Mouse (Mus musculus) granulocyte monocyte progenitor cell, adult 5-6 weeks (primary cell): ENCODE data around the gene Gm10413. TPM values are rescaled to one million over a fixed set of nuclear protein-coding genes. Genes with fewer than 3 reads are reported as not detected.
"Not testable (repeated sequence)": the region's sequence is repeated elsewhere in the genome, so short reads cannot be mapped to it uniquely, and the experiment has no call there.

ENCODE experiments used
- ATAC-seq: replicated peaks from 2 replicates; pipeline ENCODE4 v1.8.0; 2016; ENCODE audit warnings: mild to moderate bottlenecking, moderate TSS enrichment, inconsistent platforms; ENCODE audit not compliant: poor library complexity, severe bottlenecking
- total RNA-seq, 2 experiments: library from RNA; stranded (forward) in 1 of 2; stranded (reverse) in 1 of 2; fragments of 200-712, 200-1000 nt in 1 of 2; fragments of >200 nt in 1 of 2; fragmentation: Nextera tagmentation in 1 of 2; gene quantifications; 2 replicates each; pipeline ENCODE4 v1.2.3; 2014 to 2017

The Gm10413 gene
- total RNA-seq (2014; fragmentation: Nextera tagmentation) (not detected in 2 replicates), total RNA-seq (2017) (not detected in 2 replicates)

- ATAC-seq = not testable (repeated sequence)
Observed at GRCm38 (mm10) chr14:3394793-3395192, at the start of gene Gm10413. Gene Gm10413 (plus strand): TSS chr14:3395093.

GRCm38 (mm10) chr14:3412314-3412713 is 17.4 kb downstream of the Gm10413 start, which contains the start of gene Gm10409:
Gene Gm10409 (plus strand): TSS chr14:3412614.
- not testable (repeated sequence) for ATAC-seq

- not testable (repeated sequence) for ATAC-seq
Observed at GRCm38 (mm10) chr14:3427803-3428202, 32.9 kb downstream of the Gm10413 start, which contains the start of gene Gm3005. Gene Gm3005 (plus strand): TSS chr14:3428103.

- not testable (repeated sequence) for ATAC-seq
Observed at GRCm38 (mm10) chr14:3449079-3449478, 54.2 kb downstream of the Gm10413 start, which contains the start of gene Gm10408. Gene Gm10408 (plus strand): TSS chr14:3449379.

Other genes starting within 250 kb of the Gm10413 start
- not detected in 2 replicates for gene Gm5795, start 206.8 kb upstream of the Gm10413 start, total RNA-seq (2014; fragmentation: Nextera tagmentation)
- gene Gm5795, start 206.8 kb upstream of the Gm10413 start, total RNA-seq (2017) = not detected in 2 replicates
- not detected in 2 replicates for gene D830030K20Rik, start 186.6 kb upstream of the Gm10413 start, total RNA-seq (2014; fragmentation: Nextera tagmentation)
- gene D830030K20Rik, start 186.6 kb upstream of the Gm10413 start, total RNA-seq (2017) = not detected in 2 replicates
- not detected in 2 replicates for gene Gm2956, start 62.5 kb upstream of the Gm10413 start, total RNA-seq (2014; fragmentation: Nextera tagmentation)
- not detected in 2 replicates for gene Gm2956, start 62.5 kb upstream of the Gm10413 start, total RNA-seq (2017)
- gene Gm10409, start 17.5 kb downstream of the Gm10413 start, total RNA-seq (2014; fragmentation: Nextera tagmentation) = not detected in 2 replicates
- 0.21 TPM in 1 of 2 replicates, not detected in the other for gene Gm10409, start 17.5 kb downstream of the Gm10413 start, total RNA-seq (2017)
- gene Gm3005, start 33.0 kb downstream of the Gm10413 start, total RNA-seq (2014; fragmentation: Nextera tagmentation) = not detected in 2 replicates
- gene Gm3005, start 33.0 kb downstream of the Gm10413 start, total RNA-seq (2017) = not detected in 2 replicates
- gene Gm10408, start 54.3 kb downstream of the Gm10413 start, total RNA-seq (2014; fragmentation: Nextera tagmentation) = not detected in 2 replicates
- gene Gm10408, start 54.3 kb downstream of the Gm10413 start, total RNA-seq (2017) = not detected in 2 replicates
- gene Gm3012, start 239.4 kb downstream of the Gm10413 start, total RNA-seq (2014; fragmentation: Nextera tagmentation) = not detected in 2 replicates
- not detected in 2 replicates for gene Gm3012, start 239.4 kb downstream of the Gm10413 start, total RNA-seq (2017)